Mouse (Mus musculus) embryonic facial prominence, embryonic 11.5 days (tissue): Measurements from ENCODE around the gene Mecom. TPM values are rescaled to one million over a fixed set of nuclear protein-coding genes. Genes with fewer than 3 reads are reported as not detected.

Experiments
- ATAC-seq: fragments of 200-750 bp; cut with Nextera tagmentation; replicated peaks from 2 replicates; pipeline ENCODE4 v1.8.0; 2017; ENCODE audit warnings: low read depth; ENCODE audit not compliant: insufficient number of reproducible peaks, low FRiP score, low TSS enrichment
- DNase-seq: peaks from one replicate; pipeline ENCODE4 v3.0.0-alpha.2; 2015; ENCODE audit warnings: low spot score
- H3K27ac ChIP-seq: fragments of 300-500 bp; sonication (generic); replicated peaks from 2 replicates; pipeline ENCODE4 v1.5.1; 2014; ENCODE audit warnings: mild to moderate bottlenecking, low read depth, low read length, control low read depth
- H3K27me3 ChIP-seq: fragments of 300-500 bp; sonication (generic); 2 replicates; pipeline ENCODE4 v1.6.1; 2014; ENCODE audit warnings: mild to moderate bottlenecking, low read length, moderate library complexity, mixed read lengths; ENCODE audit not compliant: control insufficient read depth, insufficient read depth
- H3K36me3 ChIP-seq: fragments of 300-500 bp; sonication (generic); replicated peaks from 2 replicates; pipeline ENCODE4 v1.6.1; 2014; ENCODE audit warnings: low read depth, mild to moderate bottlenecking, low read length, moderate library complexity, mixed read lengths; ENCODE audit not compliant: control insufficient read depth, insufficient read depth
- H3K4me1 ChIP-seq: fragments of 300-500 bp; sonication (generic); 2 replicates; pipeline ENCODE4 v1.6.1; 2014; ENCODE audit warnings: low read length, mixed read lengths; ENCODE audit not compliant: control insufficient read depth, insufficient read depth
- H3K4me2 ChIP-seq: fragments of 300-500 bp; sonication (generic); 2 replicates; pipeline ENCODE4 v1.6.1; 2014; ENCODE audit warnings: low read depth, mild to moderate bottlenecking, control low read depth, low read length, moderate library complexity
- H3K4me3 ChIP-seq: fragments of 300-500 bp; sonication (generic); 2 replicates; pipeline ENCODE4 v1.5.1; 2014; ENCODE audit warnings: low read depth, low read length, control low read depth
- H3K9ac ChIP-seq: fragments of 300-500 bp; sonication (generic); replicated peaks from 2 replicates; pipeline ENCODE4 v1.6.1; 2014; ENCODE audit warnings: mild to moderate bottlenecking, control low read depth, low read length
- H3K9me3 ChIP-seq: fragments of 300-500 bp; sonication (generic); replicated peaks from 2 replicates; pipeline ENCODE4 v1.6.1; 2016; ENCODE audit warnings: mild to moderate bottlenecking, low read length, inconsistent platforms, mixed read lengths; ENCODE audit not compliant: control insufficient read depth
- WGBS: fragments of 180-500 bp; shearing (Covaris S2); extraction: QIAGEN DNeasy Blood & Tissue Kit; methylation state at CpG from one replicate; pipeline ENCODE4 v1.1.7; 2014; 5-methylcytosine and 5-hydroxymethylcytosine counted together
- polyA plus RNA-seq: library from polyadenylated mRNA; unstranded; fragments of >200 nt; fragmentation: Nextera tagmentation; extraction: Ambion mirVana; gene quantifications from 2 replicates; pipeline ENCODE4 v1.2.1, GENCODE M21; 2014

Mecom gene
- polyA plus RNA-seq, 1 experiment from 2014 or later: 48.4 TPM

GRCm38 (mm10) chr3:30475591-30475990 lies 72.2 kb downstream of the Mecom start:
- Histone ChIP-seq H3K9me3 (no peaks in the 10 kb centered on the region), H3K27me3 (no peaks in the 10 kb centered on the region), H3K4me2 (no peak overlapping the region), H3K4me1 (no peaks in the 10 kb centered on the region), H3K9ac (no peak overlapping the region), H3K4me3 (no peak overlapping the region), H3K27ac (no peak overlapping the region), H3K36me3 (no peaks in the 10 kb centered on the region)
- DNase-seq (no peak), ATAC-seq (no peak; the same call in 1 of the 2 replicates)
- 69% methylated on average over 6 of the region's 6 CpGs for WGBS

GRCm38 (mm10) chr3:30468068-30468835 lies 79.6 kb downstream of the Mecom start:
- Histone ChIP-seq H3K4me2 (no peak overlapping the region), H3K9ac (no peak overlapping the region), H3K27ac (no peak overlapping the region), H3K9me3 (no peaks in the 10 kb centered on the region), H3K36me3 (no peaks in the 10 kb centered on the region), H3K27me3 (no peaks in the 10 kb centered on the region), H3K4me3 (no peak overlapping the region), H3K4me1 (no peaks in the 10 kb centered on the region)
- no peak for ATAC-seq
- WGBS: 74% methylated on average over 7 of the region's 7 CpGs
- no peak for DNase-seq

DNA sequence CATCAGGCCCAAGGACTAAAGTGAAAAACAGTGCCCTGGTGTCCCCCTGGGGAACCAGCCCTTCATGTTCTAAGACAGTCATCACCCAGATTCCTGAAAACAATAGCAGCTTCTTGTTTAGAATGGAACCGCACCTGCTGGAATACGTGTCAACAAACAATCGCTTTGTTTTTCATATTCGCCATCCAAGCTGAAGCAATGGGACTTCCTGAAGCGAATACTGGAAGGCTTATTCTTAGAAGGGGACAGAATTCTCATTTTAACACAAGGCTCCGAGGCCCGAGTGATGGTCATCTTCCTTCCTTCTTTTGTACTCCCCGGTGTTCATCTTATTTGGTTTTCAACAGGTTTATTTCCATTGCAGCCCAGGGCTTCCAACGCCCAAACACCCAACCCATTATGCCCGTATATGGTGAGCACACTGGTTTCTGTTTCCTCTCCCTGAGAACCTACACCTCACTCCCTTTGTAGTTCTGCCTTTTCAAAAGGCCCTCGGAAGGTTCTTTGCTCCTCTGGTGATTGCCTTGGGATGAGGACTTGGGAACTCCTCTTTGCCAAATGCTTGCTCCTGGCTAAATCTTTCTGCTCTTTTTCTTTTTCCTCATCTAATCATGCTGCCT lies 81.7 kb downstream of the Mecom start:
- Histone ChIP-seq H3K4me2 (no peak overlapping the region), H3K27me3 (no peaks in the 10 kb centered on the region), H3K9me3 (no peaks in the 10 kb centered on the region), H3K4me1 (no peaks in the 10 kb centered on the region), H3K9ac (no peak overlapping the region), H3K4me3 (no peak overlapping the region), H3K36me3 (no peaks in the 10 kb centered on the region), H3K27ac (no peak overlapping the region)
- no peak for DNase-seq
- no peak for ATAC-seq
- WGBS: 69% methylated on average over 11 of the region's 11 CpGs

- WGBS: 89% methylated on average over 3 of the region's 3 CpGs
- Histone ChIP-seq H3K9me3 (no peaks in the 10 kb centered on the region), H3K4me1 (no peaks in the 10 kb centered on the region), H3K4me3 (no peak overlapping the region), H3K27ac (no peak overlapping the region), H3K36me3 (no peaks in the 10 kb centered on the region), H3K4me2 (no peak overlapping the region), H3K27me3 (no peaks in the 10 kb centered on the region), H3K9ac (no peak overlapping the region)
- DNase-seq (no peak), ATAC-seq (no peak)
These were observed 83.3 kb downstream of the Mecom start for GRCm38 (mm10) chr3:30464497-30464896.

- no peaks in the 10 kb centered on the region for H3K36me3 ChIP-seq
- no peak overlapping the region for H3K4me2 ChIP-seq
- H3K27ac ChIP-seq: no peak overlapping the region
- no peaks in the 10 kb centered on the region for H3K27me3 ChIP-seq
- no peaks in the 10 kb centered on the region for H3K4me1 ChIP-seq
- H3K9ac ChIP-seq: no peak overlapping the region
- no peak for ATAC-seq
- WGBS: 88% methylated on average over 2 of the region's 2 CpGs
- no peaks in the 10 kb centered on the region for H3K9me3 ChIP-seq
- DNase-seq: no peak
- H3K4me3 ChIP-seq: no peak overlapping the region
These were observed 86.0 kb downstream of the Mecom start for GRCm38 (mm10) chr3:30461831-30462230.

DNA sequence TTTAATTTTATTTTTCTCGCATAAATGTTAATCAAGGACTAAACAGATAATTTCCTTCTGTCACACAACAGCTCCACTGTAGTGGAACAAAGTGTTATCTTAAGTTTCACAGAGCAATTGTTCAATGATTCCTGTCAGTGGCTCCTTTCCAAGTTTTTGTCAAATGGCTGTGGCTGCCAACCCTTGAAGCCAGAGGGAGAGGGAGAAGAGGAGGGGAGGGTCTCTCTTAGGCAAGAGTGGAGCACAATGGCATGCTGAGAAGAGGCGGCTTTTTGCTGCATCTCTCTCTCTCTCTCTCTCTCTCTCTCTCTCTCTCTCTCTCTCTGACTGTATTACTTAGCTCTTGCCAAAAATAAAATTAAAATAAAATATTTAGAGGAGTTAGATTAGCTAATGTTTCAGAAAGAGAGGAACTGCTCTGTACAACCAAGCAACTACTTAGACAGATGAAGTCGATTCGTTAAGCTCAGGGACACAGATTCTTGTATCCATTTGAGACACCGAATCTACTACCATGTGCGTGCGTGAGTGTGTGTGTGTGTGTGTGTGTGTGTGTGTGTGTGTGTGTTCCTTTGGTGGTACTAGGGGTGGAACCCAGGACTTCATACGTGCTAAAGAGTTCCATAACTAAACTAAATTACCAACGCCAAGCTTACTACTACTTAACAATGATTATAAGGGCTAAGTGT lies 86.8 kb downstream of the Mecom start:
- WGBS: 88% methylated on average over 9 of the region's 9 CpGs
- no peaks in the 10 kb centered on the region for H3K4me1 ChIP-seq
- ATAC-seq: no peak
- H3K27ac ChIP-seq: no peak overlapping the region
- no peak for DNase-seq
- H3K27me3 ChIP-seq: no peaks in the 10 kb centered on the region
- no peak overlapping the region for H3K9ac ChIP-seq
- no peaks in the 10 kb centered on the region for H3K9me3 ChIP-seq
- H3K4me3 ChIP-seq: no peak overlapping the region
- H3K36me3 ChIP-seq: no peaks in the 10 kb centered on the region
- H3K4me2 ChIP-seq: no peak overlapping the region

GRCm38 (mm10) chr3:30459626-30460025 lies 88.2 kb downstream of the Mecom start:
- 87% methylated on average over 4 of the region's 4 CpGs for WGBS
- Histone ChIP-seq H3K36me3 (no peaks in the 10 kb centered on the region), H3K9ac (no peak overlapping the region), H3K4me1 (no peaks in the 10 kb centered on the region), H3K9me3 (no peaks in the 10 kb centered on the region), H3K27ac (no peak overlapping the region), H3K4me3 (no peak overlapping the region), H3K27me3 (no peaks in the 10 kb centered on the region), H3K4me2 (no peak overlapping the region)
- DNase-seq (no peak), ATAC-seq (no peak)
